Mouse (Mus musculus): ENCODE data around the gene Cdh3. TPM values are rescaled to one million over a fixed set of nuclear protein-coding genes. Genes with fewer than 3 reads are reported as not detected.
A peak's percentile ranks its signal among the peaks of the same experiment; 100 is the strongest.

The Cdh3 gene
- total and polyA plus RNA-seq, 3 experiments, result not detected

DNA sequence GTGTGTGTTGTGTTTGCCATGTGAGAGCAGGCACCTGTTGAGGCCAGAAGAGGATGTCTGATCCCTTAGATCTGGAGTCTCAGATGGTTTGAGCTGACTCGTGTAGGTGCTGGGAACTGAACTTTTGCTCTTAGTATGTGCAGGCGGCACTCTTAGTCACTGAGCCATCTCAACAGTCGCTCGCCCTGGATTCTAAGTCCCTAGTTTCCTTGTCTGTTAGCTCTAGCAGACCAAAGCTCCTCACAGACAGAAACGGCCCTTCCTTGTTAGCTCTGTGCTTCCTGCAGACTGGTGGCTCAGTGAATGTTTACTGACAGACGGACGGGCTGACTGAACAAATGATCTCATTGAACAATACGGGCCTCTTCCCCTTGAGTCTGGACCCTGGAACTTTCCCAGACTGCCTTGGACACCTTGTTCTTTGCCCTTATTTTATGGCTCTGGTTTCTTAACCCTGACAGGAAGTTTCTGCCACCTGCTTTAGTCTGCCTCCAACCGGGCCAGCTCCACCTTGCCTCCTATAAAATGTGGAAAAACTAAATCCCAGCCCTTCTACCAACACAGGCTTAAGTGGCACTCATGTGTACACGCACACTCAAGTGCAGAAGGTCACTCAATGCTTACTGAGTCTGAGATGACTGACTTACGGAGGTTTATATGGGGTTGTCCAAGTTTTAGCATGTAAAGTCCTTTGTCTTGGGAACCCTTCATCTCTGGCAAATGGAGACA, 74.4 kb downstream of the Cdh3 start:
- H3K4me3 ChIP-seq (ENCODE audit: control insufficient read depth in 1 of 2, insufficient read depth in 1 of 2, low read depth in 2 of 2, low read length in 2 of 2), result no peak overlapping the region
- no peak for TF ChIP-seq E2F4 (IDR thresholded peaks at IDR 0.05; ENCODE audit: borderline replicate concordance, low read depth, low read length)
- no peak for TF ChIP-seq MXI1 (IDR thresholded peaks at IDR 0.05; ENCODE audit: low read depth, low read length)
- no peak for TF ChIP-seq TAL1 (IDR thresholded peaks at IDR 0.05; ENCODE audit: low read length)
- TF ChIP-seq USF1 (IDR thresholded peaks at IDR 0.05; ENCODE audit: low read depth, low read length), result no peak
- no peak for TF ChIP-seq ZKSCAN1 (IDR thresholded peaks at IDR 0.05; ENCODE audit: low read depth, low read length)
- TF ChIP-seq SMC3 (IDR thresholded peaks at IDR 0.05; ENCODE audit: low read depth, low read length), result no peak
- TF ChIP-seq SIN3A (IDR thresholded peaks at IDR 0.05; ENCODE audit: low read length), result no peak
- TF ChIP-seq ZC3H11A (IDR thresholded peaks at IDR 0.05; ENCODE audit: low read depth, low read length), result no peak
- TF ChIP-seq KAT2A (conservative IDR thresholded peaks at IDR 0.05; ENCODE audit: low read depth, low read length), result no peak
- TF ChIP-seq RAD21 (IDR thresholded peaks at IDR 0.05; ENCODE audit: low read depth, low read length), result no peak
- TF ChIP-seq UBTF (IDR thresholded peaks at IDR 0.05; ENCODE audit: borderline replicate concordance, insufficient read depth, low read depth, low read length), result no peak
- TF ChIP-seq MYC (IDR thresholded peaks at IDR 0.05; ENCODE audit: low read depth, low read length), result no peak
- no peak for TF ChIP-seq TCF12 (IDR thresholded peaks at IDR 0.05; ENCODE audit: low read depth, low read length)
- TF ChIP-seq BHLHE40 (IDR thresholded peaks at IDR 0.05; ENCODE audit: borderline replicate concordance, low read depth, low read length), result no peak
- H3K36me3 ChIP-seq (ENCODE audit: control insufficient read depth in 1 of 2, insufficient read depth in 2 of 2, low read length in 2 of 2), result no peaks in the 10 kb centered on the region
- no peaks in the 10 kb centered on the region for H3K4me1 ChIP-seq (ENCODE audit: control insufficient read depth in 1 of 2, insufficient read depth in 2 of 2, low read length in 2 of 2)
- H3K79me2 ChIP-seq (ENCODE audit: control insufficient read depth, insufficient read depth, low read length, poor library complexity), result no peaks in the 10 kb centered on the region
- H3K9ac ChIP-seq (ENCODE audit: control insufficient read depth, low read depth, low read length, poor library complexity, severe bottlenecking), result no peak overlapping the region
- H3K27me3 ChIP-seq (ENCODE audit: control insufficient read depth in 1 of 2, insufficient read depth in 2 of 2, low read length in 2 of 2), result peaks cover 3 to 5% of the 10 kb centered on the region in 2 experiments
- no peak for DNase-seq (ENCODE audit: low read depth, low spot score)
- H3K27ac ChIP-seq (ENCODE audit: control insufficient read depth, low read depth, low read length), result no peak overlapping the region
- no peaks in the 10 kb centered on the region for H3K9me3 ChIP-seq (replicated peaks; ENCODE audit: insufficient read depth, low read length)

DNA sequence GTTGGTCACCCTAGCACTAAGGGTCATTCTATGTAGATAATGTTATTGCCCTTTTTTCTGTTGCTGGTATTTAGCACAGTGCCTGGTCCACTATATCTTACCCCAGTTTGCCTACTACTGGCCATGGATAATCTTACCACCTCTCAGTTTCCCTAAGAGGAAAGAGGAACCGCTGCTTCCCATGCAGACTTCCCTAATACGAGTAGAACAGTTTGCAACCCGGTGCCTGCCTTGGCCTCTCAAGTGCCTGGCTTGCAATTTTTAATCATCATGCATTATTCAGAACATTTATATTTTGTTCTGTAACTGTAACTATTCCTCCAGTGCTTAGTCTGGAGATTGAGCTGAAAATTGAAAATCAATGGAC, 75.0 kb downstream of the Cdh3 start:
- peak; percentile 10 for DNase-seq (ENCODE audit: low read depth, low spot score)
- Histone ChIP-seq H3K4me1 (ENCODE audit: control insufficient read depth in 1 of 2, insufficient read depth in 2 of 2, low read length in 2 of 2) (no peaks in the 10 kb centered on the region), H3K79me2 (ENCODE audit: control insufficient read depth, insufficient read depth, low read length, poor library complexity) (no peaks in the 10 kb centered on the region), H3K27ac (ENCODE audit: control insufficient read depth, low read depth, low read length) (no peak overlapping the region), H3K27me3 (ENCODE audit: control insufficient read depth in 1 of 2, insufficient read depth in 2 of 2, low read length in 2 of 2) (peaks cover 0 to 5% of the 10 kb centered on the region in 2 experiments; a peak in 3 of 4 replicates), H3K9me3 (replicated peaks; ENCODE audit: insufficient read depth, low read length) (no peaks in the 10 kb centered on the region), H3K36me3 (ENCODE audit: control insufficient read depth in 1 of 2, insufficient read depth in 2 of 2, low read length in 2 of 2) (no peaks in the 10 kb centered on the region), H3K9ac (ENCODE audit: control insufficient read depth, low read depth, low read length, poor library complexity, severe bottlenecking) (no peak overlapping the region), H3K4me3 (ENCODE audit: control insufficient read depth in 1 of 2, insufficient read depth in 1 of 2, low read depth in 2 of 2, low read length in 2 of 2) (no peak overlapping the region)
- no peak for TF ChIP-seq POLR2AphosphoS2 (IDR thresholded peaks at IDR 0.05; ENCODE audit: low read length)
- TF ChIP-seq TCF12 (IDR thresholded peaks at IDR 0.05; ENCODE audit: low read depth, low read length), result no peak
- no peak for TF ChIP-seq ZKSCAN1 (IDR thresholded peaks at IDR 0.05; ENCODE audit: low read depth, low read length)
- TF ChIP-seq POLR2A (IDR thresholded peaks at IDR 0.05; ENCODE audit: control insufficient read depth in 1 of 2, insufficient read depth in 1 of 2, low read depth in 1 of 2, low read length in 2 of 2, poor library complexity in 1 of 2), result no peak
- TF ChIP-seq KAT2A (conservative IDR thresholded peaks at IDR 0.05; ENCODE audit: low read depth, low read length), result no peak
- no peak for TF ChIP-seq EP300 (IDR thresholded peaks at IDR 0.05; ENCODE audit: low read depth in 1 of 2, low read length in 2 of 2)

Data from MEL (cell line).